Mouse (Mus musculus) lung, postnatal 0 days (tissue): ENCODE results near the gene Prr19. TPM values are rescaled to one million over a fixed set of nuclear protein-coding genes. Genes with fewer than 3 reads are reported as not detected.

ENCODE experiments used
- ATAC-seq: fragments of 200-750 bp; cut with Nextera tagmentation; 2 replicates; pipeline ENCODE4 v1.8.0; 2017; ENCODE audit warnings: moderate library complexity
- DNase-seq: peaks from one replicate; pipeline ENCODE4 v3.0.0-alpha.2; 2016; ENCODE audit warnings: low spot score
- H3K27ac ChIP-seq: fragments of 300-500 bp; sonication (generic); 2 replicates; pipeline ENCODE4 v1.5.1; 2014; ENCODE audit warnings: antibody characterized with exemption, mild to moderate bottlenecking, low read length, mixed read lengths
- H3K27me3 ChIP-seq: fragments of 300-500 bp; sonication (generic); replicated peaks from 2 replicates; pipeline ENCODE4 v1.6.1; 2014; ENCODE audit warnings: low read length, mixed read lengths; ENCODE audit not compliant: insufficient read depth
- H3K36me3 ChIP-seq: fragments of 300-500 bp; sonication (generic); 2 replicates; pipeline ENCODE4 v1.6.1; 2014; ENCODE audit warnings: low read length, mixed read lengths; ENCODE audit not compliant: insufficient read depth
- H3K4me1 ChIP-seq: fragments of 300-500 bp; sonication (generic); 2 replicates; pipeline ENCODE4 v1.6.1; 2014; ENCODE audit warnings: antibody characterized with exemption, low read depth, low read length, mixed read lengths; ENCODE audit not compliant: insufficient read depth
- H3K4me2 ChIP-seq: fragments of 300-500 bp; sonication (generic); replicated peaks from 2 replicates; pipeline ENCODE4 v1.6.1; 2014; ENCODE audit warnings: low read depth, mild to moderate bottlenecking, low read length, moderate library complexity, mixed read lengths
- H3K4me3 ChIP-seq: fragments of 300-500 bp; sonication (generic); 2 replicates; pipeline ENCODE4 v1.5.1; 2014; ENCODE audit warnings: low read depth, low read length
- H3K9ac ChIP-seq: fragments of 300-500 bp; sonication (generic); replicated peaks from 2 replicates; pipeline ENCODE4 v1.6.1; 2014; ENCODE audit warnings: low read depth, mild to moderate bottlenecking
- H3K9me3 ChIP-seq: fragments of 300-500 bp; sonication (generic); 2 replicates; pipeline ENCODE4 v1.6.1; 2016; ENCODE audit warnings: low read length, mixed read lengths
- CTCF ChIP-seq: IDR thresholded peaks from 2 replicates; pipeline ENCODE4 v1.5.1; 2016; ENCODE audit warnings: antibody characterized with exemption, mild to moderate bottlenecking
- EP300 ChIP-seq: IDR thresholded peaks from 2 replicates; pipeline ENCODE4 v1.6.1; 2016; ENCODE audit warnings: antibody characterized with exemption, mild to moderate bottlenecking, control low read depth
- WGBS: fragments of 180-500 bp; shearing (Covaris S2); extraction: QIAGEN DNeasy Blood & Tissue Kit; methylation state at CpG from one replicate; pipeline ENCODE4 v1.1.7; 2014; 5-methylcytosine and 5-hydroxymethylcytosine counted together
- polyA plus RNA-seq: library from polyadenylated mRNA; unstranded; fragments of >200 nt; fragmentation: Nextera tagmentation; extraction: Ambion mirVana; gene quantifications from 2 replicates; pipeline ENCODE4 v1.2.1, GENCODE M21; 2015

The Prr19 gene
- polyA plus RNA-seq, 1 experiment from 2014 or later, result not detected

GRCm38 (mm10) chr7:25274996-25275395 is 26.2 kb upstream of the Prr19 start:
- Histone ChIP-seq H3K4me2 (no peak overlapping the region), H3K4me3 (no peak overlapping the region), H3K9me3 (no peaks in the 10 kb centered on the region), H3K36me3 (no peaks in the 10 kb centered on the region), H3K9ac (peak overlapping the region; percentile 12; the same call in 1 of the 2 replicates), H3K4me1 (peaks cover 18% of the 10 kb centered on the region), H3K27me3 (no peaks in the 10 kb centered on the region), H3K27ac (no peak overlapping the region)
- WGBS, result 91% methylated on average over 3 of the region's 3 CpGs
- ATAC-seq (no peak), DNase-seq (no peak)
- TF ChIP-seq CTCF (no peak), EP300 (no peak)

- TF ChIP-seq CTCF (no peak), EP300 (no peak)
- H3K27me3 ChIP-seq, result no peaks in the 10 kb centered on the region
- no peaks in the 10 kb centered on the region for H3K36me3 ChIP-seq
- no peak overlapping the region for H3K4me3 ChIP-seq
- WGBS, result 59% methylated on average over 8 of the region's 9 CpGs
- H3K9me3 ChIP-seq, result no peaks in the 10 kb centered on the region
- DNase-seq (no peak), ATAC-seq (no peak)
- H3K4me2 ChIP-seq, result no peak overlapping the region
- H3K4me1 ChIP-seq, result peaks cover 24% of the 10 kb centered on the region
- no peak overlapping the region for H3K9ac ChIP-seq
- H3K27ac ChIP-seq, result no peak overlapping the region
Observed at GRCm38 (mm10) chr7:25275555-25276298, 25.5 kb upstream of the Prr19 start.

GRCm38 (mm10) chr7:25277405-25277804 is 23.8 kb upstream of the Prr19 start:
- peaks cover 33% of the 10 kb centered on the region for H3K4me1 ChIP-seq

GRCm38 (mm10) chr7:25277998-25278340 is 23.2 kb upstream of the Prr19 start:
- peak overlapping the region; percentile 63 for H3K4me3 ChIP-seq
- WGBS, result 6% methylated on average over 4 of the region's 4 CpGs
- DNase-seq (no peak), ATAC-seq (no peak)
- H3K4me1 ChIP-seq, result peaks cover 33% of the 10 kb centered on the region
- H3K27me3 ChIP-seq, result no peaks in the 10 kb centered on the region
- TF ChIP-seq EP300 (peak; percentile 12; the same call in 1 of the 2 replicates), CTCF (no peak)
- peak overlapping the region; percentile 92 for H3K4me2 ChIP-seq
- no peaks in the 10 kb centered on the region for H3K9me3 ChIP-seq
- H3K36me3 ChIP-seq, result no peaks in the 10 kb centered on the region
- no peak overlapping the region; the same call in 1 of the 2 replicates for H3K9ac ChIP-seq
- peak overlapping the region; percentile 96 for H3K27ac ChIP-seq

More at GRCm38 (mm10) chr7:25277405-25277804, 23.8 kb upstream of the Prr19 start:
- H3K36me3 ChIP-seq, result no peaks in the 10 kb centered on the region
- peak overlapping the region; percentile 92; the same call in 1 of the 2 replicates for H3K4me2 ChIP-seq
- no peak for DNase-seq
- TF ChIP-seq EP300 (no peak), CTCF (no peak)
- WGBS, result 80% methylated on average over 4 of the region's 4 CpGs
- ATAC-seq, result no peak
- no peak overlapping the region for H3K4me3 ChIP-seq
- peak overlapping the region; percentile 96 for H3K27ac ChIP-seq
- H3K9me3 ChIP-seq, result no peaks in the 10 kb centered on the region
- no peak overlapping the region for H3K9ac ChIP-seq
- no peaks in the 10 kb centered on the region for H3K27me3 ChIP-seq

- under 1% methylated on average over 51 of the region's 60 CpGs for WGBS
- H3K9ac ChIP-seq, result peak overlapping the region; percentile 51; the same call in 1 of the 2 replicates
- H3K4me2 ChIP-seq, result peak overlapping the region; percentile 92
- peak overlapping the region; percentile 63 for H3K4me3 ChIP-seq
- no peaks in the 10 kb centered on the region for H3K36me3 ChIP-seq
- ATAC-seq, result peak; percentile 60
- H3K9me3 ChIP-seq, result no peaks in the 10 kb centered on the region
- peak overlapping the region; percentile 96 for H3K27ac ChIP-seq
- no peak for TF ChIP-seq EP300
- TF ChIP-seq CTCF, result peak; percentile 74
- peak; percentile 95 for DNase-seq
- H3K27me3 ChIP-seq, result no peaks in the 10 kb centered on the region
- H3K4me1 ChIP-seq, result peaks cover 35% of the 10 kb centered on the region
Observed at GRCm38 (mm10) chr7:25278341-25279075, 22.7 kb upstream of the Prr19 start.

- no peaks in the 10 kb centered on the region for H3K27me3 ChIP-seq
- peak overlapping the region; percentile 96 for H3K27ac ChIP-seq
- DNase-seq, result peak; percentile 92
- H3K4me2 ChIP-seq, result peak overlapping the region; percentile 92
- peak; percentile 30 for ATAC-seq
- H3K4me3 ChIP-seq, result peak overlapping the region; percentile 63
- H3K36me3 ChIP-seq, result no peaks in the 10 kb centered on the region
- peak; percentile 64 for TF ChIP-seq EP300
- TF ChIP-seq CTCF, result peak; percentile 54
- WGBS, result under 1% methylated on average over 30 of the region's 49 CpGs
- peak overlapping the region; percentile 51 for H3K9ac ChIP-seq
- H3K9me3 ChIP-seq, result no peaks in the 10 kb centered on the region
- H3K4me1 ChIP-seq, result peaks cover 42% of the 10 kb centered on the region
Observed at GRCm38 (mm10) chr7:25279076-25279860, 21.9 kb upstream of the Prr19 start.
